Mouse (Mus musculus): ENCODE results near the gene Atf5.

The Atf5 gene

DNA sequence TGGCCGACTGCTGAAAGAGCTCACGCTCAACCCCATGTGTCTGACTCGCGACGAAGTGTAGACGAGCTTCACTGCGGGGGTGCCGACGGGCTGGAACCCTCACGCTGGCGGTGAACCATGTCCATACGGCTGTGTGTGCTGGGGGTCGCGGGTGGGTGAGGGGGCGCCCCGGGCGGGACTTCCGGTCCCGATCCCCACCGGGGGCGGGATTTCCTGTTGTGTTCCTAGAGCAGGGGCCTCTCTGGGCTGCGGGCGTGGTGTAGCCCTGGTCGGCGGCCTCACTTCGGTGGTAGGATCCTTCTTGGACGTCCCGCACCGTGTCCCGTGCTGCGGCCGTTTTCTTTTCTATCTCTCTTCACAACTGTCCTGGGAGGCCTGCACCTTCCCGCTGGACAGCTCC, 33.7 kb upstream of the Atf5 start:
- under 1% methylated on average over 33 of the region's 33 CpGs for WGBS

DNA sequence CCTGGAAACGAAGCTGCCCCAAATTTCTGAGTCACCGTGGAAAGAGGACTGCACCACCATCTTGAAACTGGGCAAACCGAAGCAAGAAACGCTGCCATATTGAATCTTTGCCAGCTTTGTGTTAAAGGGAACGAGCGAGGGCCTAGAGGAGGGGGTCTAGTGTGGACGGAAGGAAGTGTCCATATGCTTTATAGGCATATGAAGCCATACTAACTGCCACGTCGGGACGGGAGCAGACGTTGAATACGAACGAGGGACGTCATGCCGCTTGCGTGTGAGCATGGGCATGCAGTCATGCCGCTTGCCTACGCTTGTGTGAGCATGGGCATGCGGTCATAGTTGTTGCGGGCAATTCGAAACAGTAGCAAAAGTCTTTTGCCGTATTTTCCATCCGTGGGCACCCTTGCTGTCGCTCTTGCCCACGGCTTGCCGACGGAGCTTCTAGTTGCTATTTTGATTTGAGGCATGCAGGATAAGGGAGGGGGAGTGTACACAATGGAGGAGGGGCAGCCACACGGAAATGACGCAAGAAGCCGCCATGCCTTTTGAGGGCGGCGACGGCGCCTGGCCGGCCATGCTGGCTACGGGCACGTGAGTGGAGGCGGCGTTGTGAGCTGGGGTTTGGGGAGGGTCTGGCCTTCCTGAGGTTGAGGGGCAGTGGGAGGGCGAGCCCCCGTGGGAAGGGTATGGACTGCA, 33.1 kb upstream of the Atf5 start:
- under 1% methylated on average over 41 of the region's 41 CpGs for WGBS

DNA sequence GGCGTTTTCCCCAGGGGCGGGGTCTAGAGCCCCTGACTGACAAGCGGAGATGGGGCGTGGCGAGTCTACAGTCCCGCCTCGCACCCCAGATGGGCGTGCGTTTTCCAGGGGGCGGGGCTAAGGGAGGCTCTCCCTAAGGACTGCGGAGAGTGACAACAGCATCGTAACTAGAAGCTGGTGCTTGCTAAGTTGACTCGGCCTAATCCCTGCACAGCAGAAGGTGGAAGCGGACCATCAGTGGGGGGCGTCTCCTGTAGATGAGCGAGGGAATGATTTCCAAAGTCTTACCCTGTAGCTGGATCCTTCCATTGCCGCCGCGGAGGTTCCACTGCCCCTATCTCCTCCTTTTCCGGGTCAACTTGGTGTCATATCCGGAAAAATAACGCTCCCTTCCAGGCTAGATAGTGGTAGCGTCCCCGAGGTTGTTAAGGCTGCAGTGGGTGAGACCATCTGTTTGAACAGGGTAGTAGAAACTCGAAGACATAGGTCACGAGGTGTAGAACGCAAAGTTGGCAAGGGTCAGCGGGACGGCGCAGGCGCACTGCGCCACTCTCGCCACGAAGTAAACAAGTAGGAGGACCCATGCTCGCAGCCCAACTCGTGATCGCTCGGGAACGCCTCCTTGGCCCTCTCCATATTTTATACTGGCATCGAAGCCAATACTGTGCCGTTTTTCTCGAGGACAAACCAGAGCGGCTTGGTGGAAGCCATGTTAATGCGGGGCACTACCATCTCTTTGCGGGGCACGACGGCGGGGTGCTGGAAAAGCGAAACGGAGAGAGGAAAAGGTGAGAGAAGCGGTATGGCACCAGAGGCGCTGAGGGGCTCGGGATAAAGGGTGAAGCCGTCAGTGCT, 32.3 kb upstream of the Atf5 start, which contains the start of the genes Akt1s1 and Tbc1d17:
Akt1s1 (plus strand) TSS at position 431 of the 855 bp plus-strand sequence.
Tbc1d17 (minus strand) TSS at position 519 of the 855 bp plus-strand sequence.
- WGBS: under 1% methylated on average over 54 of the region's 54 CpGs

DNA sequence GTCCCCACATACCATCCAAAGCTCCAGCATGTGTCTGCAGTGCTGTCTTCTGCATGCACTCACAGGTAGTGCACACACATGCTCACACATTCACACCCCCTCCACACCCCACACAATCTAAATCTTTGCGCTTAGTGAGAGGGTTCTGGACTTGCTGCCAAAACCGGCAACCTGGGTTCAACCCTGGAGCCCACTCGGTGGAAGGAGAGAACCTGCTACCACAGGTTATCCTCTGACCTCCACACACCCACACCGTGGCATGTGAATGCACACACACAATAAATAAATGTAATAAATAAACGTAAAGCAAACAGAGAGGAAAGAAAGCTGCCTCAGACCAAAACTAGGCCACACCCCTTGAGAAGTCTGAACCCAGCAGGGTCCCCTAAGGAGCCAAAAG, 31.3 kb upstream of the Atf5 start:
- 53% methylated on average over 5 of the region's 5 CpGs for WGBS

DNA sequence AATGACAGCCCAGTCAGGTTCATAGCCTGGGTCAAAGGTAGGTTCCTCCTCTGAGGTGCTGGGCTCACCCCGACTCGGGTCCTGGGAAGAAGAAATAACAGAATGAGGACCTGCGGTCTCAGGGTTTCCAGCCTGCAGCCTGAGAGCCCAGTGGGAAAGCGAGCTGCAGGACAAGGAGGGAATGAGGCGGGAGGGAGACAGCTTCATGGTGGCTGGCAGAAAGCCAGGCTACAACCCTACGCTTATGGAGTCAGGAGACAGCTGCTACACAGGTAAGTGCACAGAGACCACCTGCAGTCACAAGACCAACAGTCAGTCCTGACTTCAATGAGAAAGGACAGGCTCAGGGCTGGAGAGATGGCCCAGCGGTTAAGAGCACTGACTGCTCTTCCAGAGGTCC, 30.3 kb upstream of the Atf5 start:
- WGBS: 87% methylated on average over 7 of the region's 7 CpGs

DNA sequence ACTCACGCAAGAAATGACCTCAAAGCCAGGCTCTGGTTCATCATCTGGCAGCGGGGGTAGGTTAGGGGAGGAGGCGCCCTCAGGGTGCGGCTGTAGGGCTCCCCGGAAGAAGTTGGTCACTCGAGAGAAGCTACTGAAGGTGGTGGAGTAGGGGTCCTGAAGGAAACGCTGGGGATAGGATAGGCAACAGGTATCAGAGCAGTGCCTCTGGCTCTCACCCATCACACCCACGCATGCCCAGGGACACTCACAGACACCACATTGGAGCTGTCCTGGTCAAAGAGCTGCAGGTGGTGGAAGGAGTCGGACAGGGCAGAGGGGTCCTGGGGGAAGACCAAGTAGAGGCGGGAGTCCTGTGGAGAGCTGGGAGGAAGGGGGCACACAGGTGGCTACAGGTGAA, 28.5 kb upstream of the Atf5 start:
- WGBS: 94% methylated on average over 10 of the region's 10 CpGs

DNA sequence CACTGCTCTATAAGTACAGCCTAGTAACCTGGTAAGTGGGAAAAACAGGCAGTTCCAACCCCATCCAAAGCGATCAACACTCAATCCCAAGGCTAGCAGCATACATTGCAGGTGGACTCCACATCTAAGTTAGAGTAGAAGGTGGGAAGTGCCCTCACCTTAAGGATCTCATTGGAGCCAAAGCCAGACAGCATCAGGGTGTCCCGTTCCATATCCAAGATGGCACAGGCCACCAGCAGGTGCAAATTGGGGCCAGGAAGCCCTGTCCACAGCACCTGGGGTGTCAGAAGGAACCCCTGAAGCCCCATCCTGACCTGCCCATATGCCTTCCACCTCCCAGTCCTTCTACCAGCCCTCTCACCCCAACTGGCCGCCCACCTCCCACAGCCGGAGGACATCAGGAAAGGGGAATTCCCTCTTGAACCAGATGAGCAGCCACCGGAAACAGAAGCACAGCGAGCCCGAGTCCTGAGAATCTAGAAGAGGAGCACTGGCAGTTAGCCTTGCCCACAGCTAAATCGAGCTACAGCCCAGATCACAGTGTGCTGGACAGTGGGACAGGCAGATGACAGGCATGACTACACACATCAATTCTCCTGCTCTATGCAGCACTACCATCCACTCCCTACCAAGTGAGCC, 25.5 kb upstream of the Atf5 start:
- WGBS: 89% methylated on average over 8 of the region's 8 CpGs

DNA sequence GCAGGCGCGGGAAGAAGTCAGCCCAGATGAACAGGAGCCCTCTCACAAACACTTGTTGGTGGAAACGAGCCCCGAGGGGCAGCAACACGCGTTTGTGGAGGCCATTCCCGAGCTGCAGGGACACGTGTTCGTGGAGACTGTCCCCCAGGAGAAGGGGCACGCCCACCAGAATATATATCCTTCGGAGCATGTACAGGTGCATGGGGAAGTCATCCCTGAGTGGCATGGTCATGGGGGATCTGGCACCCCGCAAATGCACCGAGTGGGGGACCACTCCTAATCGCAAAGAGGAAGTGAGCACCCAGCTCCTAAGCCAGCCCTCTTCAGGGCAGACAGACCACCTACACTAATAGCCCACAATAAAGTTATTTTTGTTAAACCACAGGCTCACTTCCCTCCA, 24.0 kb upstream of the Atf5 start:
- 71% methylated on average over 14 of the region's 14 CpGs for WGBS

DNA sequence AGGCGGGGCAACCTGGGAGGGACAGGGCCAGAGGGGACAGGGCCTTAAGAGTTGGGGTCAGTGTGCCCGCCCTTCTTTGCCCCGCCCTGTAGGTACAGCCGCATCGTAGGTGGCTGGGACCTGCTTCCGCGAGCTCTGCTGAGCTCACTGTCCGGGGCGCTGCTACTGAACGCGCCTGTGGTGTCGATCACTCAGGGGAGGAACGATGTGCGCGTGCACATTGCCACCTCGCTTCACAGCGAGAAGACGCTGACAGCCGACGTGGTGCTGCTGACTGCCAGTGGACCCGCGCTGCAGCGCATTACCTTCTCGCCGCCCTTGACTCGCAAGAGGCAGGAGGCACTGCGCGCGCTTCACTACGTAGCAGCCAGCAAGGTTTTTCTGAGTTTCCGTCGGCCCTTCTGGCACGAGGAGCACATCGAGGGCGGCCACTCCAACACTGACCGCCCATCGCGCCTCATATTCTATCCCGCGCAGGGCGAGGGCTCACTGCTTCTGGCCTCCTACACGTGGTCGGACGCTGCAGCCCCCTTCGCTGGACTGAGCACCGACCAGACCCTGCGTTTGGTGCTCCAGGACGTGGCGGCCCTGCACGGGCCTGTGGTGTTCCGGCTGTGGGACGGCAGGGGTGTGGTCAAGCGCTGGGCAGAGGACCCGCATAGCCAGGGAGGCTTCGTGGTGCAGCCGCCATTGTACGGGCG, 23.2 kb upstream of the Atf5 start:
- 7% methylated on average over 58 of the region's 58 CpGs for WGBS

DNA sequence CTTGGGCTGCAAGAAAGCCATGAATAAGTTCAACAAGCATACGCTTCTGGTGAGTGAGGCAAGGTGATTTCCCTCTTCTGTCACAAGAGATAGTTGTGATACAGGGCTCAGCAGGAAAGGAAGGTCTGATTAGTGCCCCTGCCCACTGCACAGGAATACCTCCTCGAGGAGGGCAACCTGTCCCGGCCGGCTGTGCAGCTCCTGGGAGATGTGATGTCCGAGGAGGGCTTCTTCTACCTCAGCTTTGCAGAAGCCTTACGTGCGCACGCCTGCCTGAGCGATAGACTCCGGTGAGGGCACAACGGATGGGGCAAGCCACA, 22.7 kb upstream of the Atf5 start:
- 55% methylated on average over 11 of the region's 11 CpGs for WGBS

DNA sequence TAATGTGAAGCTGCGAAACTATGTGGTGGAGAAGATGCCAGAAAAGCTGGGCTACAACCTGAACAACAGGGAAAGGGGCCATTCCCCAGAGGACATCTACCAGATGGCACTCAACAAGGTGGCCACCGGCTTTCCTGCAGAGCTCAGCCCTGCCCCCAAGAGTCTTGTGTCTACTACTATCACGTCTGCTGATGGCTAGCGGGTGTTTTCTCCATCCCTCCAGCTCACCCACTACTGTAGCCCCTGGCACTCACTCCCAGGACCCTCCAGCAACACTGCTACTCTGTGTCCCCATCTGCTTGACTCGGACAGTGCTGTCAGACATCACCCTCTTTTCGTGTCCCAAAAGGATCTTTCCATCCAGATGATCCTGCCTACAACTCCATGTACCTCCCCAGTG, 21.6 kb upstream of the Atf5 start:
- WGBS: 89% methylated on average over 6 of the region's 6 CpGs

DNA sequence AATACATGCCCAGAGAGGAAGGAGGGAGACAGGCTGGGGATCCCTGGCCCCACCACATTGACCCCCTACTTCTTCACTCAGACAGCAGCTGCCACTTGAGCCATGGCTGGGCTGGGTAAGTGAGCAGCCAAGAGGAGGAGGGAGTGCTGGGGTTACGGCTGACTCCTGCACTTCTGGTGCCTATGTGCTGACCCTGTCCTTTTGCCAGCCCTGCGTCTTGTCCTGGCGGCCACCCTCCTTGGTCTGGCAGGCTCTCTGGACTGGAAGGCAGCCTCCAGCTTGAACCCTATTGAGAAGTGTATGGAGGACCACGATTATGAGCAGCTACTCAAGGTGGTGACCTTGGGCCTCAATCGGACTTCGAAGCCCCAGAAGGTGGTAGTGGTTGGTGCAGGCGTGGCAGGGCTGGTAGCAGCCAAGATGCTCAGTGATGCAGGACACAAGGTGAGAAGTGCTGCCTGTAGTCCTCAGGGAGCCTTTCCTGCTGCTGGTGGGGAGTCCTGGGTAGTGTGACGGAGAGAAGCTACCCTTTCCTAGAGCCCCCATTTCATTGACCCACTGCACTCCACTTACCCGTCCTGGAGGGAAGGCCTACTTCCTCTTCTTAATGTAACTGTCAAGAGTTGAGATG, 20.1 kb upstream of the Atf5 start:
- WGBS: 85% methylated on average over 9 of the region's 9 CpGs

DNA sequence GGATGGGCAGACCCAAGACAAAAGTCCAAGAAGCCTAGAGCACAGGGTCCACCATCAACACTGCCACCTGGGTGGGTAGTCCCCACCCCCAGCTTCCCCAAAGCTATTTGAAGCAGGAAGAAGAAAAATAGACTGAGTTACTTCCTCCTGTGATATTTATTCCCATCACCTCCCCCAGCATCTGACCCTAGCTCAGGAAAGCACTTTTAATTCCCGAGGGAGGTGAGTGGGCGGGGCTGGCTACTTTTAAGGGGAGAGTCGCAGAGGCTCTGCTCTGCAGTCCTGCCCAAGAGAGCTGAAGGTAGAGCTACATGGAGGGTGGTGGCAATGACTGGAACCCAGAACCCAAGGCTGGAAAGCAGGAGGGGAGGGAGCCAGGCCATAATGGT, 19.6 kb upstream of the Atf5 start:
- WGBS: 41% methylated on average over 3 of the region's 3 CpGs

DNA sequence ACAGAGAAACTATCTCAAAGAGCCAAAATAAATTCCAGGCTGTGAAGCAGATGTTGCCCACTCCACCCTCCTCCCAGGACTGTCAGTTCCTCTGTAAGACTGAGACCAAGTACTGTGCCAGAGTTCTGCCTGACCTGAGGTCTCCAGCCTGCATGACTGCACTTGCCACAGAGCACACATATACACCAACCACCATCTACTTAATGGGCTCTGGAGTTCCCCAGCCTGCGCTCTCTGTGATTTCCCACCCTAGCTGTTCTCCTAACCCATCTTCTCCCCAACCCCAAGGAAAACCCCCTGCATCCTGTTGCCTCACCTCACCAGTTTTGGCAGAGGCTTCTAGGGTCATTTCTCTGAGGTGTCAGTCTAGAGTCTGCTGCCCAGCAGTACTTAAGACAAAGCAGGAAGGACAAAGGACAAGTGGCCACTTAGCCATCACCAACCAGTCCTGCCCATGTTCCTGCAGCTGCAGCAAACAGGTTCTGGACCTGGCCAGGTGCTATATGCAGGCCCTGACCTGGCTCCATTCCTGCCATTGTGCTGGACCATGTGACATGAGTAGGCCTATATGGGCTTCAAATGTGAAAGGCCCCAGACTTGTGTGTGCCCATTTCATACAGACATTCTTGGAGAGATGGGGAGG, 19.0 kb upstream of the Atf5 start:
- 88% methylated on average over 1 of the region's 1 CpGs for WGBS

DNA sequence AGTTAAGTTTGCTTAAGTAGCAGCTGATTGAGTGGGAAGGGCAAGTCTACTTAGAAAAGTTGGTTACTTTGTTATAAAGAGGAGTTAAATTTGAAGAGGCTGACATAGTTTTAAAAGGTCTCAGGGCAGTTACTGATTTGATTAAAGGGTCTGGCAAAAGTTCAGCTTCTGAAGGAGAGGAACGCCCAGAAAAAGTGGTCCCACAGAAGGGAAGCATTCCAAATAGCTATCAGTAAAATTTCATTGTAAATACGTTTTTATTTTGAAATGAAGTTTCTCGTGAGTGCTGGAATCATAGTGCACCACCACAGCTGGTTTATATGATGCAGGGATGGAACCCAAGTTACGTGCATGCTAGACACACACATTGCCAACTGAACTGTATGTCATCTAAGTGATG, 16.3 kb upstream of the Atf5 start:
- WGBS: 67% methylated on average over 4 of the region's 4 CpGs

DNA sequence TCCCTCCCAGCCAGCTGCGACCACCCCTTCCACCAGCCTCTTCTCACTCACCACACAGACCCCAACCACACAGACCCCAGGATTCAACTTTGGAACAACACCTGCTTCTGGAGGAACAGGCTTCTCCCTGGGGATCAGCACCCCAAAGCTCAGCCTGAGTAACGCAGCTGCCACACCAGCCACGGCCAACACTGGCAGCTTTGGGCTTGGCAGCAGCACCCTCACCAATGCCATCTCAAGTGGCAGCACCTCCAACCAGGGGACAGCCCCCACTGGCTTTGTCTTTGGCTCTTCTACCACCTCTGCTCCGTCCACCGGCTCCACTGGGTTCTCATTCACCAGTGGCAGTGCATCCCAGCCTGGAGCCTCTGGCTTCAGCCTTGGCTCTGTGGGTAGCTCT, 12.2 kb upstream of the Atf5 start:
- 77% methylated on average over 5 of the region's 5 CpGs for WGBS

DNA sequence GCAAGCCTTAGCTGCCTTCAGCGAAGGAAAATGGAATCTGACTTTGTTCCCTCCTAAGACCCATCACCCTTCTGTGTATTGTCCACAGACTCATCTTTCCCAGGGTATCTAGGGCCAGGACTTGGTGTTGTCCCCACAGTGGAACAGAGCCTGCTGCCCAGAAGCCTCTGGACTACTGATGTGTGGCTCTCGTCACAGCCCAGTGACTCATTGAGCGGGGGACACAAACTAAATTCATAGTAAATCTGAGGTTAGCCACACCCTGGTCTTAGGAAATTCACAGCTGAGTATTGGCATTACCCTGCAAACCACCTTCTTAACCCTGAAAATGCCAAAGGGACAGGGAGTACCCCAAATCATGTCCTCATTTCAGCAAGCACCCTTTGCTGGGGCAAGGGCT, 10.3 kb upstream of the Atf5 start:
- 82% methylated on average over 3 of the region's 3 CpGs for WGBS

DNA sequence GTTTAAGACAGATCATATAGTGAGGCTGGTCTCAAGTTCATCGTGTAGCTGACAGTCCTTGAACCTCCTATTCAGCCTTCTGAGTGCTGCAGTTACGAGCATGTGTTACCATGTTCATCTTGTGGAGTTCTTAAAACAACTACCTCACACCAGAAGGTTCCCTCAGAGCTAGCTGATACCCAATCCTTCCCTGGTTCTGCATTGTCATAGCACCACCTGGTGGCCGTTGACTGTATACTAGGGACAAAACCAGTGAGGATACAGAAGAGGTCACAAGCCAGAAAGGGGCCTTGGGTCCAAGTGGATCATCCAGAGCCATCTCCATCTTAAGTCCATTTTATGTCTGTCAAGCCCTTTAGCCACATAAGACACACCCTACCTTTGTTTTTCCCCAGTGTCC, 8.4 kb upstream of the Atf5 start:
- 3% methylated on average over 3 of the region's 3 CpGs for WGBS

DNA sequence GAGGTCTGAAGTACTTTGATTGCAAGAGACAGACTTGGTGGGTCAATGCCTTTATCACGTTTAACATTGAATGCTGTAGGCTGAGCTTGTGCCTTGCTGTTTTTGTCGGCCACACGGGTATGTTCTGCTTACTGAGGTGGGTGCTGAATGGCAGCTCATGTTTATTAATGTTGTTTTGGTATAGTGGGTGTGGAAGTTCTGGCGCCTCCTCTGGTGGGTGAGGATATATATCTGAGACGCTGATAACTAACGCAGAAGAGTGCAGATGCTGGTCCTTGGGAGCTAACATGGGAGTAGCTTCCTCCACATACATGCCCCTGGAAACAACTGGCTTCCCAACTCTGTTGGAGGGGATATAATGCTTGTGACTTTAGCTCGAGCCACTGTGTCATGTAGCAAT, 7.0 kb upstream of the Atf5 start:
- WGBS: 22% methylated on average over 7 of the region's 7 CpGs

DNA sequence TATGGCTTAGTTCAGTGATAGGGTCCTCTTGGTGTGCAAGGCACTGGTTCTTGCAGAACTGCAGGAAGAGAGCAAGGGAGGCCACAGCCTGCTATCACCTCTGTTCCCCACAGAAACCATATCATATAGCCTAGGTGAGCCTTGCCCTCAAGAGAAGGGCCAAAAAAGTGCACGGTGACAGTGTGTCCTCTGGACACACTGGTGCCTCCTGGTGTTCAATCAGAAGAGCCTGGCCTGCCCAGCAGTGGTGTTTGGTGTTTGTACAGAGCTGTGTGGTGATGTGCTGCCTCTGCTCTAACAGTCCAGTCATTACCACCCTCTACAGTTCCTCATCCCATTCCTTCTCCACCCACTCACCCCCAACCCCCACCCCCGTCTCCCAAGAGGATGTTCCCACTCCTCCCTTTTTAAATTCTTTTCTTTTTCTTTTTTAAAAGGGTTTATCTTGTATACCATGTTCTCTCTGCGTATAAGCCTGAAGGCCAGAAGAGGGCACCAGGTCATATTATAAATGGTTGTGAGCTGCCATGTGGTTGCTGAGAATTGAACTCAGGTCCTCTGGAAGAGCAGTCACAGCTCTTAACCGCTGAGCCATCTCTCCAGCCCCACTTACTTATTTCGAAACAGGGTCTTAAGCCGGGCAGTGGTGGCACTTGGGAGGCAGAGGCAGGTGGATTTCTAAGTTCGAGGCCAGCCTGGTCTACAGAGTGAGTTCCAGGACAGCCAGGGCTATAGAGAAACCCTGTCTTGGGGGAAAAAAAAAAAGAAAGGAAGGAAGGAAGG, 5.4 kb upstream of the Atf5 start:
- WGBS: 83% methylated on average over 7 of the region's 7 CpGs

DNA sequence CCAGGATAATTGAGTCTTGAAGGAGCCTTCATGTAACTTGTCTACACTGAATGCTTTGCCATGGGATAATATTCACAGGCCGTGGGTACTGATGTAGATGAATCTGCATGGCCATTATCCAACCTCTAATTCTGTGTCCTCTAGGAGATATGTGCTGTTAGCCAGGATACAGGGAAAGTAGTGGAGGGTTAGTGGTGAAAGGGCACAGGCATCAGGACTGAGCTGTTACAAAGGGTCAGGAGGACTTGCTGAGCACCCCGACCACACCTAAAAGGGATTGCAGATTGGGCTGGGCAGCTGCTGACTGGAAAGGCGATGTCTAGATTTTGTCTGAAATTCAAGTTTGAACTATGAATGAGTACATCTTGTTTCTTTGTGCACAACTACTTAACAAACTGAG, 4.1 kb upstream of the Atf5 start:
- WGBS: 73% methylated on average over 3 of the region's 3 CpGs

Measured in cerebral cortex, adult 2 months (tissue).